ENCODE assay signal across 12 mouse cellular contexts in the genomic region with DNA sequence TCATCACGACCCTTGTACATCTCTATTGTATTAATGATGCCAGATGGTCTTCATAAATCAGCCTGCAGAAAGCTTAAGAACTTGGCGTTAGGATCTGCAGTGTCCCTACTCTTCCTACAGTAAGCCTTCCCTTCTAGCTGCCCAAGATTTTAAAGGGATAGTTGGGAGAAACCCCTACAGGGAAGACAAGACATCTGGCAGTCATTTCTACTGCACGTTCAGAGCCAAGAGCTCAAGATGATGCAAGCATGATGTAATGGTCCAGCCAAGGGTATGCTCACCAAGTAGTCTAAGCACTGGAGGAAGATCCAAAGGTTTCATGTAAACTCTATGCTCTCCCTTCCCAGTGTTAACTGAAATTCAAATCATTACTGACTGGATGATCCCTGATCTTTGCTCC.
"Had no signal": no experiment of that assay in that cellular context is flagged by ENCODE, and none has a peak within 500 bp of the region (broad histone marks: within the 10 kb centered on the region; RNA-seq: fewer than 3 reads in every experiment).

No protein-coding gene starts in this region.

- H3K4me3 ChIP-seq: kidney, embryonic 15.5 days; left cerebral cortex, adult 2 months; limb, embryonic 10.5 days; liver, embryonic 15.5 days had no signal

- H3K27me3 ChIP-seq: kidney, embryonic 15.5 days; liver, embryonic 15.5 days had no signal

- H3K4me2 ChIP-seq: kidney, embryonic 15.5 days; liver, embryonic 11.5 days; liver, embryonic 15.5 days had no signal

- H3K9me3 ChIP-seq: kidney, embryonic 15.5 days; limb, embryonic 10.5 days; liver, embryonic 15.5 days had no signal

- H3K9ac ChIP-seq: kidney, embryonic 15.5 days; liver, embryonic 15.5 days had no signal

- H3K27ac ChIP-seq: kidney, embryonic 15.5 days; left cerebral cortex, adult 2 months; limb, embryonic 10.5 days; liver, embryonic 15.5 days; macrophage had no signal

- DNase-seq: kidney, adult 18-20 months; kidney, postnatal 14 days; lung, adult 2 months; midbrain, embryonic 14.5 days; right cerebral cortex, postnatal 25 days; thymus, postnatal 4 days had no signal

- H3K4me1 ChIP-seq: kidney, embryonic 15.5 days; limb, embryonic 10.5 days; liver, embryonic 15.5 days had no signal
